Mouse (Mus musculus): ENCODE measurements around the gene Zfp606. TPM values are rescaled to one million over a fixed set of nuclear protein-coding genes. Genes with fewer than 3 reads are reported as not detected.

Gene Zfp606
- polyA plus RNA-seq (2016; fragmentation: Nextera tagmentation; extraction: Ambion mirVana), result 42.3 and 47.6 TPM in 2 replicates

GRCm38 (mm10) chr7:12478158-12479008 is at the start of gene Zfp606:
TSS of gene Zfp606 (plus strand) at chr7:12478293.
- Histone ChIP-seq H3K36me3 (peaks cover 32% of the 10 kb centered on the region), H3K9ac (peak within 1 kb of the TSS; percentile 94), H3K27me3 (replicated peaks) (no peaks in the 10 kb centered on the region), H3K27ac (peak within 1 kb of the TSS; percentile 50; the same call in 1 of the 2 replicates), H3K4me3 (peak within 1 kb of the TSS; percentile 90), H3K9me3 (peaks cover 17% of the 10 kb centered on the region), H3K4me2 (replicated peaks) (peak within 1 kb of the TSS; percentile 61), H3K4me1 (no peaks in the 10 kb centered on the region)
- ATAC-seq (ENCODE audit: low FRiP score, low read depth), result peak; percentile 96
- under 1% methylated on average over 53 of the region's 53 CpGs for WGBS

DNA sequence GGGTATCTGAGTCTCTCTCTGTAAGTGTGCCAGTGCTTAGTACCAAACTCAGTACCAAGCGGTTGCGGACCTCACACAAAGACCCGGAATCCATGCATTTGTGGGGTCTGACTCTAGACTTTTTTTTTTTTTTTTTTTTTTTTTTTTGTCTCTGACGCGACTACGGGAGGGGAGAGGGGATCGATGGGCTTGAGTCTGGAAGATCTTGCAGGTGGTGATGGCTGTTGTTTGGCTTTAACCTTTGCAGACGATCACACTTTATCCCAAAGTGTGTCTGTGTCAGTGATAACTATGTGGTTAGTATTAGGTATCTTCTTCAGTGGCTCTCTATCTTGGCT is 885 bp downstream of the Zfp606 start:
- peak overlapping the region; percentile 61 for H3K4me2 ChIP-seq (replicated peaks)
- H3K36me3 ChIP-seq, result peaks cover 38% of the 10 kb centered on the region
- 5% methylated on average over 8 of the region's 8 CpGs for WGBS
- peak overlapping the region; percentile 94 for H3K9ac ChIP-seq
- H3K4me1 ChIP-seq, result no peaks in the 10 kb centered on the region
- peak overlapping the region; percentile 90 for H3K4me3 ChIP-seq
- no peak for ATAC-seq (ENCODE audit: low FRiP score, low read depth)
- no peaks in the 10 kb centered on the region for H3K27me3 ChIP-seq (replicated peaks)
- H3K27ac ChIP-seq, result no peak overlapping the region
- peaks cover 17% of the 10 kb centered on the region for H3K9me3 ChIP-seq

DNA sequence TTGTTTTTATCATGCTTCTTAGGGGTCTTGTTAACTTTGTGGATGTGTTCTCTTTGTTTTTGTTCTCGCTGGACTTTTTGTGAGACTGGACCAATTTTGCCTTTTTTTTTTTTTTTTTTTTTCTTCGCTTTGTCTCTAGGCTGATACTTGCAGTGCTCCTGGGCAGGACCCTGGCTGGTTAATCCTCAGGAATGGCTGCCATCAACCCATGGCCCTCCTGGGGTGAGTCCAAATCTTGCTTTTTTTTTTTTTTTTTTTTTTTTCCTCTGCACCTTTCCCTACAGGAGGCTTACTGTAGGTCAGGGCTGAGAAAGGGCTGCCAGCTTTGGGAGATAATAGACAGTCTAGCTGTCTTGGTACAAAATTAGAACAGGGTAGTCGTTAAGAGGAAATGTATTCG is 1.4 kb downstream of the Zfp606 start:
- ATAC-seq (ENCODE audit: low FRiP score, low read depth), result no peak
- peaks cover 19% of the 10 kb centered on the region for H3K9me3 ChIP-seq
- H3K9ac ChIP-seq, result 0 out of 2 replicates have a peak overlapping the region, but pooled peaks have one; percentile 94
- H3K27ac ChIP-seq, result no peak overlapping the region
- no peaks in the 10 kb centered on the region for H3K4me1 ChIP-seq
- no peaks in the 10 kb centered on the region for H3K27me3 ChIP-seq (replicated peaks)
- peak overlapping the region; percentile 61 for H3K4me2 ChIP-seq (replicated peaks)
- peak overlapping the region; percentile 90 for H3K4me3 ChIP-seq
- peaks cover 44% of the 10 kb centered on the region for H3K36me3 ChIP-seq
- WGBS, result 76% methylated on average over 4 of the region's 4 CpGs

GRCm38 (mm10) chr7:12483771-12484170 is 5.7 kb downstream of the Zfp606 start:
- Histone ChIP-seq H3K4me3 (no peak overlapping the region), H3K9ac (no peak overlapping the region), H3K4me2 (replicated peaks) (no peak overlapping the region), H3K36me3 (peaks cover 86% of the 10 kb centered on the region), H3K27ac (no peak overlapping the region), H3K27me3 (replicated peaks) (no peaks in the 10 kb centered on the region), H3K9me3 (peaks cover 54% of the 10 kb centered on the region), H3K4me1 (no peaks in the 10 kb centered on the region)
- whole genome bisulfite sequencing, result 98% methylated on average over 6 of the region's 6 CpGs
- ATAC-seq (ENCODE audit: low FRiP score, low read depth), result no peak

- H3K36me3 ChIP-seq, result peaks cover 98% of the 10 kb centered on the region
- no peak for ATAC-seq (ENCODE audit: low FRiP score, low read depth)
- no peak overlapping the region for H3K9ac ChIP-seq
- H3K27me3 ChIP-seq (replicated peaks), result no peaks in the 10 kb centered on the region
- H3K4me1 ChIP-seq, result no peaks in the 10 kb centered on the region
- H3K4me3 ChIP-seq, result no peak overlapping the region
- H3K9me3 ChIP-seq, result peaks cover 68% of the 10 kb centered on the region
- H3K4me2 ChIP-seq (replicated peaks), result no peak overlapping the region
- H3K27ac ChIP-seq, result no peak overlapping the region
- WGBS, result 95% methylated on average over 1 of the region's 1 CpGs
Observed at GRCm38 (mm10) chr7:12485956-12486355, 7.9 kb downstream of the Zfp606 start.

DNA sequence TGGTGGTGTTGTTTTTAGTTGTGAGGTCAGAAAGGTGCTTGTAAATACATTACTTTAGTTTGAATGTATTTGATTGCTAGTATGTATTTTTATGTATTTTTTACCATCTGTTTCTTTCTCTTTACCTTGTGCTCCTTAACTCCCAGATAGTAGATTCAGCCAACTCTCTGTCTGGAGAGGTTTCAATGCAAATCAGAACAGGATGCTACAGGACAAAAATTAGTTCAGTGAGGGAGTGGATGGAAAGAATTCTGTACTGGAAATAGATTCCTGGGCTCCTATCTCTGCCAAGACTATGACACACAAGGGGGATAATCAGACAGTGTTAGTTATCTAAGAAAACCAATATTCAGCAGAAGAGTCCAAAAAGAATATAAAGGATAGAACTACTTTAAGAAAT is 8.6 kb downstream of the Zfp606 start:
- H3K9me3 ChIP-seq, result peaks cover 68% of the 10 kb centered on the region

DNA sequence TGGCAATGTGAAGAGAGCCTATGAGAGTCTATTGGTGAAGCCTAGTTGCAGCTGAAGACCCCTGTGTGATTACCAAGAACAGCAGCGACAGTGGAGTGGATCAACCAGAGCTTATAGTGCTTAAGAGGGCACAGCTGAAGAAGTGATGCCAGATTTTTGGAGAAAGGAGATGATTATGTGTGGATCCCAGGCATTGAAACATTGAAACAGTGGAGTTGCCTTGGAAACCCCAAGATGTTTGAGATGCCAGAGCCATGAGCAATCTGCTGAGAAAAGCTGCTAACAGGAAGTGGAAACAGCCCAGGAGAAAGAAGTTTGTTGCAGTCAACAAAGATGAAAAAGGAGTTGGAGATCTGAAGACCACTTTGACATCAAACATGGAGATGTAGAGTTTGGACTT is 32.8 kb downstream of the Zfp606 start:
- WGBS, result 50% methylated on average over 1 of the region's 1 CpGs
- Histone ChIP-seq H3K4me2 (replicated peaks) (no peak overlapping the region), H3K9me3 (peaks cover 15% of the 10 kb centered on the region; the same call in 1 of the 2 replicates), H3K27me3 (replicated peaks) (no peaks in the 10 kb centered on the region), H3K36me3 (no peaks in the 10 kb centered on the region), H3K27ac (no peak overlapping the region), H3K4me3 (no peak overlapping the region), H3K4me1 (no peaks in the 10 kb centered on the region), H3K9ac (no peak overlapping the region)
- ATAC-seq (ENCODE audit: low FRiP score, low read depth), result no peak

More for the DNA sequence above, 8.6 kb downstream of the Zfp606 start:
- Histone ChIP-seq H3K27ac (no peak overlapping the region), H3K4me1 (no peaks in the 10 kb centered on the region), H3K36me3 (peaks cover 98% of the 10 kb centered on the region), H3K4me3 (no peak overlapping the region), H3K9ac (no peak overlapping the region), H3K27me3 (replicated peaks) (no peaks in the 10 kb centered on the region), H3K4me2 (replicated peaks) (no peak overlapping the region)
- ATAC-seq (ENCODE audit: low FRiP score, low read depth), result no peak

GRCm38 (mm10) chr7:12512217-12512616 is 34.1 kb downstream of the Zfp606 start, which contains the start of gene 2900092C05Rik:
TSS of gene 2900092C05Rik (plus strand) at chr7:12512517.
- no peaks in the 10 kb centered on the region for H3K4me1 ChIP-seq
- 68% methylated on average over 2 of the region's 2 CpGs for WGBS

More at GRCm38 (mm10) chr7:12512217-12512616, 34.1 kb downstream of the Zfp606 start, which contains the start of gene 2900092C05Rik:
- Histone ChIP-seq H3K9me3 (peaks cover 15% of the 10 kb centered on the region; the same call in 1 of the 2 replicates), H3K27me3 (replicated peaks) (no peaks in the 10 kb centered on the region), H3K9ac (no peak within 1 kb of the TSS), H3K4me3 (no peak within 1 kb of the TSS), H3K27ac (no peak within 1 kb of the TSS), H3K36me3 (no peaks in the 10 kb centered on the region), H3K4me2 (replicated peaks) (no peak within 1 kb of the TSS)
- ATAC-seq (ENCODE audit: low FRiP score, low read depth), result no peak

Other genes with a start within 250 kb of the Zfp606 start
- not detected in 2 replicates for gene Vmn1r81, start 210.0 kb upstream of the Zfp606 start, polyA plus RNA-seq (2016; fragmentation: Nextera tagmentation; extraction: Ambion mirVana)
- not detected in 2 replicates for gene Vmn1r82, start 177.9 kb upstream of the Zfp606 start, polyA plus RNA-seq (2016; fragmentation: Nextera tagmentation; extraction: Ambion mirVana)
- gene Vmn1r83, start 148.8 kb upstream of the Zfp606 start, polyA plus RNA-seq (2016; fragmentation: Nextera tagmentation; extraction: Ambion mirVana), result not detected in 2 replicates
- gene Vmn1r84, start 109.0 kb upstream of the Zfp606 start, polyA plus RNA-seq (2016; fragmentation: Nextera tagmentation; extraction: Ambion mirVana), result 0.05 TPM in 1 of 2 replicates, not detected in the other
- 4.9 and 5.3 TPM in 2 replicates for gene Zfp551, start 55.5 kb upstream of the Zfp606 start, polyA plus RNA-seq (2016; fragmentation: Nextera tagmentation; extraction: Ambion mirVana)
- gene 2900092C05Rik, start 34.2 kb downstream of the Zfp606 start, polyA plus RNA-seq (2016; fragmentation: Nextera tagmentation; extraction: Ambion mirVana), result not detected in 2 replicates
- 0.08 TPM in 1 of 2 replicates, not detected in the other for gene Vmn2r53, start 130.5 kb downstream of the Zfp606 start, polyA plus RNA-seq (2016; fragmentation: Nextera tagmentation; extraction: Ambion mirVana)
- gene Vmn2r54, start 162.0 kb downstream of the Zfp606 start, polyA plus RNA-seq (2016; fragmentation: Nextera tagmentation; extraction: Ambion mirVana), result not detected in 2 replicates
- gene Vmn2r55, start 206.7 kb downstream of the Zfp606 start, polyA plus RNA-seq (2016; fragmentation: Nextera tagmentation; extraction: Ambion mirVana), result not detected in 2 replicates